Mouse (Mus musculus) MEL (cell line): Measurements from ENCODE around the gene Nkiras1. TPM values are rescaled to one million over a fixed set of nuclear protein-coding genes. Genes with fewer than 3 reads are reported as not detected.
A peak's percentile ranks its signal among the peaks of the same experiment; 100 is the strongest.

ENCODE experiments used
- DNase-seq: peaks from one replicate; pipeline ENCODE4 v3.0.0; 2011; ENCODE audit warnings: low read depth, low spot score
- H3K27ac ChIP-seq: 2 replicates; pipeline ENCODE4 v1.5.1; 2012; ENCODE audit warnings: low read depth, mild to moderate bottlenecking, control low read depth, low read length, moderate library complexity; ENCODE audit not compliant: control insufficient read depth
- H3K27me3 ChIP-seq, 2 experiments: fragments of 150-350 bp in 1 of 2; sonication (generic) in 1 of 2; 2 replicates each; pipeline ENCODE4 v1.6.1; 2012; ENCODE audit warnings: low read length in 2 of 2, mild to moderate bottlenecking in 2 of 2, improper control_type of control experiment in 1 of 2, moderate library complexity in 1 of 2; ENCODE audit not compliant: insufficient read depth in 2 of 2, control insufficient read depth in 1 of 2
- H3K36me3 ChIP-seq, 2 experiments: 2 replicates each; pipeline ENCODE4 v1.6.1; 2012 to 2014; ENCODE audit warnings: low read length in 2 of 2, improper control_type of control experiment in 1 of 2, inconsistent platforms in 1 of 2, mild to moderate bottlenecking in 1 of 2; ENCODE audit not compliant: insufficient read depth in 2 of 2, control insufficient read depth in 1 of 2
- H3K4me1 ChIP-seq, 2 experiments: fragments of 150-350 bp in 1 of 2; sonication (generic) in 1 of 2; 2 replicates each; pipeline ENCODE4 v1.6.1; 2012; ENCODE audit warnings: low read length in 2 of 2, improper control_type of control experiment in 1 of 2, mild to moderate bottlenecking in 1 of 2; ENCODE audit not compliant: insufficient read depth in 2 of 2, control insufficient read depth in 1 of 2
- H3K4me3 ChIP-seq, 2 experiments: fragments of 150-350 bp in 1 of 2; sonication (generic) in 1 of 2; 2 replicates each; pipeline ENCODE4 v1.5.1; 2012; ENCODE audit warnings: low read depth in 2 of 2, low read length in 2 of 2, mild to moderate bottlenecking in 2 of 2, moderate library complexity in 2 of 2, control low read depth in 1 of 2, improper control_type of control experiment in 1 of 2; ENCODE audit not compliant: control insufficient read depth in 1 of 2, insufficient read depth in 1 of 2
- H3K79me2 ChIP-seq: 2 replicates; pipeline ENCODE4 v1.6.1; 2012; ENCODE audit warnings: mild to moderate bottlenecking, low read length, moderate library complexity; ENCODE audit not compliant: control insufficient read depth, poor library complexity, insufficient read depth
- H3K9ac ChIP-seq: 2 replicates; pipeline ENCODE4 v1.6.1; 2012; ENCODE audit warnings: low read depth, mild to moderate bottlenecking, control low read depth, low read length, moderate library complexity; ENCODE audit not compliant: control insufficient read depth, poor library complexity, severe bottlenecking
- H3K9me3 ChIP-seq: fragments of 150-350 bp; sonication (generic); replicated peaks from 2 replicates; pipeline ENCODE4 v1.6.1; 2012; ENCODE audit warnings: mild to moderate bottlenecking, low read length, improper control_type of control experiment, moderate library complexity; ENCODE audit not compliant: insufficient read depth
- BHLHE40 ChIP-seq: IDR thresholded peaks from 2 replicates; pipeline ENCODE4 v1.6.1; 2012; ENCODE audit warnings: low read depth, mild to moderate bottlenecking, inconsistent platforms, low read length, improper control_type of control experiment, borderline replicate concordance
- ELF1 ChIP-seq: IDR thresholded peaks from 2 replicates; pipeline ENCODE4 v1.6.1; 2014; ENCODE audit warnings: low read depth, mild to moderate bottlenecking, inconsistent platforms, low read length, improper control_type of control experiment, moderate library complexity
- ETS1 ChIP-seq: IDR thresholded peaks from 2 replicates; pipeline ENCODE4 v1.6.1; 2012; ENCODE audit warnings: low read depth, mild to moderate bottlenecking, inconsistent platforms, low read length, improper control_type of control experiment, moderate library complexity
- GABPA ChIP-seq: IDR thresholded peaks from 2 replicates; pipeline ENCODE4 v1.6.1; 2012; ENCODE audit warnings: low read depth, mild to moderate bottlenecking, inconsistent platforms, low read length, improper control_type of control experiment, moderate library complexity
- GATA1 ChIP-seq: IDR thresholded peaks from 2 replicates; pipeline ENCODE4 v1.6.1; 2011; ENCODE audit warnings: low read depth, low read length, improper control_type of control experiment
- HCFC1 ChIP-seq: IDR thresholded peaks from 2 replicates; pipeline ENCODE4 v1.6.1; 2012; ENCODE audit warnings: low read depth, mild to moderate bottlenecking, inconsistent platforms, low read length, improper control_type of control experiment, moderate library complexity
- JUND ChIP-seq: IDR thresholded peaks from 2 replicates; pipeline ENCODE4 v1.6.1; 2011; ENCODE audit warnings: low read depth, mild to moderate bottlenecking, improper control_type of control experiment, low read length
- MAFK ChIP-seq: IDR thresholded peaks from 2 replicates; pipeline ENCODE4 v1.6.1; 2011; ENCODE audit warnings: low read depth, mild to moderate bottlenecking, low read length, improper control_type of control experiment, borderline replicate concordance
- MAX ChIP-seq: IDR thresholded peaks from 2 replicates; pipeline ENCODE4 v1.6.1; 2011; ENCODE audit warnings: low read length, improper control_type of control experiment
- MAZ ChIP-seq: IDR thresholded peaks from 2 replicates; pipeline ENCODE4 v1.6.1; 2012; ENCODE audit warnings: low read depth, mild to moderate bottlenecking, inconsistent platforms, low read length, improper control_type of control experiment
- MEF2A ChIP-seq: IDR thresholded peaks from 2 replicates; pipeline ENCODE4 v1.6.1; 2014; ENCODE audit warnings: low read depth, mild to moderate bottlenecking, inconsistent platforms, low read length, improper control_type of control experiment; ENCODE audit not compliant: poor library complexity, insufficient replicate concordance, severe bottlenecking; ENCODE audit errors: extremely low read depth
- MXI1 ChIP-seq: IDR thresholded peaks from 2 replicates; pipeline ENCODE4 v1.6.1; 2011; ENCODE audit warnings: mild to moderate bottlenecking, low read depth, low read length, improper control_type of control experiment
- NELFE ChIP-seq: IDR thresholded peaks from 2 replicates; pipeline ENCODE4 v1.6.1; 2011; ENCODE audit warnings: low read depth, low read length, improper control_type of control experiment
- POLR2A ChIP-seq, 2 experiments: IDR thresholded peaks; 2 replicates each; pipeline ENCODE4 v1.6.1; 2011 to 2012; ENCODE audit warnings: low read length in 2 of 2, mild to moderate bottlenecking in 2 of 2, control low read depth in 1 of 2, improper control_type of control experiment in 1 of 2, low read depth in 1 of 2, moderate library complexity in 1 of 2; ENCODE audit not compliant: control insufficient read depth in 1 of 2, insufficient read depth in 1 of 2, poor library complexity in 1 of 2
- POLR2AphosphoS2 ChIP-seq: IDR thresholded peaks from 2 replicates; pipeline ENCODE4 v1.6.1; 2011; ENCODE audit warnings: low read length, improper control_type of control experiment
- RCOR1 ChIP-seq: IDR thresholded peaks from 2 replicates; pipeline ENCODE4 v1.6.1; 2012; ENCODE audit warnings: low read depth, mild to moderate bottlenecking, inconsistent platforms, low read length, improper control_type of control experiment
- SIN3A ChIP-seq: IDR thresholded peaks from 2 replicates; pipeline ENCODE4 v1.6.1; 2012; ENCODE audit warnings: low read length, improper control_type of control experiment, inconsistent platforms
- SMC3 ChIP-seq: IDR thresholded peaks from 2 replicates; pipeline ENCODE4 v1.6.1; 2011; ENCODE audit warnings: low read depth, low read length, improper control_type of control experiment
- TBP ChIP-seq: IDR thresholded peaks from 2 replicates; pipeline ENCODE4 v1.8.0; 2011; ENCODE audit warnings: low read depth, low read length, improper control_type of control experiment
- TCF12 ChIP-seq: IDR thresholded peaks from 2 replicates; pipeline ENCODE4 v1.6.1; 2014; ENCODE audit warnings: low read depth, mild to moderate bottlenecking, inconsistent platforms, low read length, improper control_type of control experiment, moderate library complexity
- UBTF ChIP-seq: IDR thresholded peaks from 2 replicates; pipeline ENCODE4 v1.6.1; 2012; ENCODE audit warnings: low read depth, mild to moderate bottlenecking, inconsistent platforms, low read length, improper control_type of control experiment, moderate library complexity, borderline replicate concordance; ENCODE audit not compliant: insufficient read depth
- USF2 ChIP-seq, 2 experiments: IDR thresholded peaks; 2 replicates each; pipeline ENCODE4 v1.6.1; 2011 to 2012; ENCODE audit warnings: improper control_type of control experiment in 2 of 2, low read length in 2 of 2, borderline replicate concordance in 1 of 2, inconsistent platforms in 1 of 2, low read depth in 1 of 2, mild to moderate bottlenecking in 1 of 2; ENCODE audit not compliant: insufficient read depth in 1 of 2
- ZC3H11A ChIP-seq: IDR thresholded peaks from 2 replicates; pipeline ENCODE4 v1.6.1; 2012; ENCODE audit warnings: low read depth, mild to moderate bottlenecking, inconsistent platforms, low read length, improper control_type of control experiment
- ZKSCAN1 ChIP-seq: IDR thresholded peaks from 2 replicates; pipeline ENCODE4 v1.6.1; 2012; ENCODE audit warnings: low read depth, mild to moderate bottlenecking, inconsistent platforms, low read length, improper control_type of control experiment, moderate library complexity
- ZMIZ1 ChIP-seq: IDR thresholded peaks from 2 replicates; pipeline ENCODE4 v1.6.1; 2012; ENCODE audit warnings: low read depth, mild to moderate bottlenecking, inconsistent platforms, low read length, improper control_type of control experiment, moderate library complexity
- polyA plus RNA-seq, 2 experiments: library from polyadenylated mRNA; stranded (reverse) in 1 of 2; unstranded in 1 of 2; fragments of >175 nt in 1 of 2; fragments of >200 nt in 1 of 2; gene quantifications; 2 replicates each; pipeline versions ENCODE4 v1.2.1 to v1.2.4; 2012; ENCODE audit warnings: low replicate concordance in 2 of 2, low read depth in 1 of 2; ENCODE audit not compliant: insufficient read length in 2 of 2, insufficient read depth in 1 of 2, missing spikeins in 1 of 2
- total RNA-seq: library from RNA; depleted of rRNA; stranded (reverse); fragments of 300-350 nt; gene quantifications from 2 replicates; pipeline ENCODE4 v1.2.3, GENCODE M21; 2012; rRNA removed

The Nkiras1 gene
- total and polyA plus RNA-seq, 3 experiments: 6.8 to 6.9 TPM; not detected in 1

DNA sequence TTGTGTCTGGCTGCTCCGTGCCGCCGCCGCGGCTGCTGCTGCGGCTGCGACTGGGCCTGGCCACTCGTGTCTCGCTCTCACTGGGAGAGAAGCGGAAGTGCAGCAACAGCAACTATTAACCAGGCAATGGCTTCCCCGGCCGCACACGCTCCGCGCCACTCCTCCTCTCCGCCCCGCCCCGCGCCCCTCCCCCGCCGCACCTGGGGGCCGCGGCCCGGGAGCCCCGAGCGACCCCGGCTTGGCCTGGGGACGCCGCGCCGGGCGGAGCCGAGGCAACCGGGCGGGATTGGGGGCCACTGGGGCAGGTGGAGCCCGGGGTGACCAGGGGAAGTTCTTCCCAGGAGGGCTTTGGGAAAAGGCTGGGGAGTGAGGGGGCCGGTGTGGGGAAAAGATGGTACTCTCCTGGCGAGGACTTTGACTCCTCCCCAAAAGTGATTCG lies 60.8 kb downstream of the Nkiras1 start, which contains the start of gene Ube2e1:
Gene Ube2e1, minus strand, starts transcription at position 167 of the 439 bp plus-strand sequence.
- TF ChIP-seq USF2 (IDR thresholded peaks at IDR 0.05; ENCODE audit: borderline replicate concordance in 1 of 2, insufficient read depth in 1 of 2, low read depth in 1 of 2, low read length in 2 of 2) (no peak), JUND (no peak), RCOR1 (no peak), ETS1 (0 out of 2 replicates have a peak, but pooled peaks have one; percentile 5), SMC3 (no peak), SIN3A (peak; percentile 48; the same call in 1 of the 2 replicates), POLR2AphosphoS2 (peak; percentile 58; the same call in 1 of the 2 replicates), ZC3H11A (no peak), MAZ (peak; percentile 82; the same call in 1 of the 2 replicates), GATA1 (no peak), MAX (no peak), GABPA (no peak), TBP (peak; percentile 62), HCFC1 (peak; percentile 62), ZKSCAN1 (no peak), BHLHE40 (no peak), MAFK (no peak), NELFE (peak; percentile 86), UBTF (no peak), MEF2A (no peak), POLR2A (IDR thresholded peaks at IDR 0.05; ENCODE audit: control insufficient read depth in 1 of 2, insufficient read depth in 1 of 2, low read depth in 1 of 2, low read length in 2 of 2, poor library complexity in 1 of 2) (peak; percentile 75 to 79; a peak in 2 of 4 replicates), ELF1 (peak; percentile 70), MXI1 (peak; percentile 38; the same call in 1 of the 2 replicates), TCF12 (peak; percentile 48; the same call in 1 of the 2 replicates), ZMIZ1 (peak; percentile 76)
- Histone ChIP-seq H3K79me2 (peaks cover 25% of the 10 kb centered on the region), H3K9me3 (no peaks in the 10 kb centered on the region), H3K36me3 (peaks cover 10 to 17% of the 10 kb centered on the region in 2 experiments), H3K9ac (peak within 1 kb of the TSS; percentile 96), H3K27me3 (no peaks in the 10 kb centered on the region), H3K4me3 (peak within 1 kb of the TSS; percentile 83 to 94), H3K4me1 (peaks cover 3 to 18% of the 10 kb centered on the region in 2 experiments; a peak in 3 of 4 replicates), H3K27ac (peak within 1 kb of the TSS; percentile 45)
- DNase-seq: peak; percentile 79

Other genes starting within 250 kb of the Nkiras1 start
- 5.4 and 6.1 TPM in 2 replicates for gene Nr1d2, start 32.0 kb upstream of the Nkiras1 start, total RNA-seq
- 1 to 10 TPM in 1 of 2 experiments, not detected in 1; 4.9 TPM for gene Nr1d2, start 32.0 kb upstream of the Nkiras1 start, polyA plus RNA-seq
- 1,780 and 1,810 TPM in 2 replicates for gene Rpl15, start 255 bp downstream of the Nkiras1 start, total RNA-seq
- 100 to 1,000 TPM in 1 of 2 experiments, 10 to 100 TPM in 1; 99.6 to 885 TPM for gene Rpl15, start 255 bp downstream of the Nkiras1 start, polyA plus RNA-seq
- 43.0 and 43.2 TPM in 2 replicates for gene Ube2e1, start 60.7 kb downstream of the Nkiras1 start, total RNA-seq
- 100 to 1,000 TPM; 240 to 246 TPM for gene Ube2e1, start 60.7 kb downstream of the Nkiras1 start, polyA plus RNA-seq